Mouse (Mus musculus): ENCODE measurements around the gene Efcab5. TPM values are rescaled to one million over a fixed set of nuclear protein-coding genes. Genes with fewer than 3 reads are reported as not detected.

Efcab5 gene
- 1.2 and 1.7 TPM in 2 replicates for polyA plus RNA-seq (2012; rRNA removed)

GRCm38 (mm10) chr11:77188868-77189267, at the start of gene Efcab5:
Efcab5 (minus strand) TSS chr11:77188968.
- Histone ChIP-seq H3K4me3 (replicated peaks; ENCODE audit: insufficient read depth, low read depth, low read length) (no peak within 1 kb of the TSS), H3K27me3 (ENCODE audit: control insufficient read depth, insufficient read depth, low read length) (no peaks in the 10 kb centered on the region), H3K27ac (ENCODE audit: insufficient read depth, low read length) (no peak within 1 kb of the TSS), H3K4me1 (ENCODE audit: control insufficient read depth, insufficient read depth, low read length) (no peaks in the 10 kb centered on the region)
- DNase-seq = no peak
- WGBS = 85% methylated on average over 6 of the region's 6 CpGs
- TF ChIP-seq CTCF (IDR thresholded peaks at IDR 0.05; ENCODE audit: borderline replicate concordance, insufficient read depth, low read depth, low read length) = no peak
- TF ChIP-seq POLR2A (IDR thresholded peaks at IDR 0.05; ENCODE audit: borderline replicate concordance, insufficient read depth, low read length) = no peak

GRCm38 (mm10) chr11:77235267-77235666, 46.5 kb upstream of the Efcab5 start:
- TF ChIP-seq CTCF (IDR thresholded peaks at IDR 0.05; ENCODE audit: borderline replicate concordance, insufficient read depth, low read depth, low read length) (no peak), POLR2A (IDR thresholded peaks at IDR 0.05; ENCODE audit: borderline replicate concordance, insufficient read depth, low read length) (no peak)
- Histone ChIP-seq H3K27me3 (ENCODE audit: control insufficient read depth, insufficient read depth, low read length) (no peaks in the 10 kb centered on the region), H3K27ac (ENCODE audit: insufficient read depth, low read length) (no peak overlapping the region), H3K4me3 (replicated peaks; ENCODE audit: insufficient read depth, low read depth, low read length) (no peak overlapping the region), H3K4me1 (ENCODE audit: control insufficient read depth, insufficient read depth, low read length) (no peaks in the 10 kb centered on the region)
- no peak for DNase-seq
- 96% methylated on average over 1 of the region's 1 CpGs for WGBS

DNA sequence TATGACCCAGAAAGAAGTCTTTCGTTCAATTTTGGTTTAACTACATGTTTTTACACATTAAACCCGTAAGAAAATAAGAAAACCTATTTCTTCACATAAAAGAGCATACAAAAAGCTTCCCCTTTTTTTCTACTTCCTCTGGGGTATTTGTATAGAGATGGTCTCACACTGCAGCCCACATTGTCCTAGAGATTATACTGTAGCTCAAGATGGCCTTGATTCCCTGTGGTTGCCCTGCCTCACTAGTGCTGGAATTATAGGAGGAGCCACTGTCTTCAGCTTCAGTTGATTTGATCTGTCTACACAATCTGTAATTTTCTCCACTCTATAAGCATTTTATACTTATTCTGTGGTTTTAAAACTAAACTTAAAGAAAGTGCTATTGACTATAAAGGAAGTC, 42.7 kb upstream of the Efcab5 start:
- DNase-seq = no peak
- no peaks in the 10 kb centered on the region for H3K4me1 ChIP-seq (ENCODE audit: control insufficient read depth, insufficient read depth, low read length)
- H3K4me3 ChIP-seq (replicated peaks; ENCODE audit: insufficient read depth, low read depth, low read length) = no peak overlapping the region
- TF ChIP-seq POLR2A (IDR thresholded peaks at IDR 0.05; ENCODE audit: borderline replicate concordance, insufficient read depth, low read length) (no peak), CTCF (IDR thresholded peaks at IDR 0.05; ENCODE audit: borderline replicate concordance, insufficient read depth, low read depth, low read length) (no peak)
- H3K27me3 ChIP-seq (ENCODE audit: control insufficient read depth, insufficient read depth, low read length) = no peaks in the 10 kb centered on the region
- no peak overlapping the region for H3K27ac ChIP-seq (ENCODE audit: insufficient read depth, low read length)
- 91% methylated on average over 2 of the region's 2 CpGs for WGBS

GRCm38 (mm10) chr11:77230765-77231164, 42.0 kb upstream of the Efcab5 start:
- 84% methylated on average over 2 of the region's 2 CpGs for WGBS
- no peak for DNase-seq
- Histone ChIP-seq H3K27ac (ENCODE audit: insufficient read depth, low read length) (no peak overlapping the region), H3K4me1 (ENCODE audit: control insufficient read depth, insufficient read depth, low read length) (no peaks in the 10 kb centered on the region), H3K27me3 (ENCODE audit: control insufficient read depth, insufficient read depth, low read length) (no peaks in the 10 kb centered on the region), H3K4me3 (replicated peaks; ENCODE audit: insufficient read depth, low read depth, low read length) (no peak overlapping the region)
- TF ChIP-seq CTCF (IDR thresholded peaks at IDR 0.05; ENCODE audit: borderline replicate concordance, insufficient read depth, low read depth, low read length) (no peak), POLR2A (IDR thresholded peaks at IDR 0.05; ENCODE audit: borderline replicate concordance, insufficient read depth, low read length) (no peak)

GRCm38 (mm10) chr11:77216761-77217130, 28.0 kb upstream of the Efcab5 start:
- Histone ChIP-seq H3K27me3 (ENCODE audit: control insufficient read depth, insufficient read depth, low read length) (no peaks in the 10 kb centered on the region), H3K4me1 (ENCODE audit: control insufficient read depth, insufficient read depth, low read length) (no peaks in the 10 kb centered on the region), H3K27ac (ENCODE audit: insufficient read depth, low read length) (peak overlapping the region; percentile 81), H3K4me3 (replicated peaks; ENCODE audit: insufficient read depth, low read depth, low read length) (peak overlapping the region; percentile 84)
- DNase-seq = no peak
- TF ChIP-seq POLR2A (IDR thresholded peaks at IDR 0.05; ENCODE audit: borderline replicate concordance, insufficient read depth, low read length) (peak; percentile 4; the same call in 1 of the 2 replicates), CTCF (IDR thresholded peaks at IDR 0.05; ENCODE audit: borderline replicate concordance, insufficient read depth, low read depth, low read length) (no peak)
- under 1% methylated on average over 11 of the region's 11 CpGs for WGBS

- H3K4me1 ChIP-seq (ENCODE audit: control insufficient read depth, insufficient read depth, low read length) = no peaks in the 10 kb centered on the region
- WGBS = under 1% methylated on average over 60 of the region's 82 CpGs
- TF ChIP-seq POLR2A (IDR thresholded peaks at IDR 0.05; ENCODE audit: borderline replicate concordance, insufficient read depth, low read length) (peak; percentile 58; the same call in 1 of the 2 replicates), CTCF (IDR thresholded peaks at IDR 0.05; ENCODE audit: borderline replicate concordance, insufficient read depth, low read depth, low read length) (no peak)
- H3K4me3 ChIP-seq (replicated peaks; ENCODE audit: insufficient read depth, low read depth, low read length) = peak within 1 kb of the TSS; percentile 84
- no peaks in the 10 kb centered on the region for H3K27me3 ChIP-seq (ENCODE audit: control insufficient read depth, insufficient read depth, low read length)
- peak within 1 kb of the TSS; percentile 81 for H3K27ac ChIP-seq (ENCODE audit: insufficient read depth, low read length)
- peak; percentile 87 to 88 for DNase-seq
Measured at GRCm38 (mm10) chr11:77215951-77216760, 27.4 kb upstream of the Efcab5 start, which contains the start of gene Ssh2. Ssh2 (plus strand) TSS chr11:77216287.

DNA sequence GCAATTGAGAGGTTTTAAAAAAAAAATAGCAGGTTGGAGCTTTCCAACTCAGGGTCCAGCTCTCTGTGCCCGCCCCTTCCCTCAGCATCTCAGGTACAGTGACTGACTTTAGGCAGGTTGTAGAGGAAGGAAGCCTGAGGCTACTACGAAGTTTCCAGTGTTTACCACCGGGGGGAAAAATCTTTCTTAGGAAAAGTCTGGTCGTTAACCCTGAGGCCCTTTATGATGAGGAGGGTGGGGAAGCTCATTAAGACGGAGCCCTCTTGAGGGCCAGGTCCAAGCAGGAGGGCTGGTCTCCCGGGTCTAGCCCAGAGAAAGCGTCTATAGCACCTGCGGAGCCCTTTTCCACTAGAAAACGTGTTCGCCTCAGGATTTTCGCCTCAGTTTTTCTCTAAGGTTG, 26.7 kb upstream of the Efcab5 start:
- no peak for TF ChIP-seq CTCF (IDR thresholded peaks at IDR 0.05; ENCODE audit: borderline replicate concordance, insufficient read depth, low read depth, low read length)
- TF ChIP-seq POLR2A (IDR thresholded peaks at IDR 0.05; ENCODE audit: borderline replicate concordance, insufficient read depth, low read length) = no peak
- H3K4me3 ChIP-seq (replicated peaks; ENCODE audit: insufficient read depth, low read depth, low read length) = peak overlapping the region; percentile 84
- H3K4me1 ChIP-seq (ENCODE audit: control insufficient read depth, insufficient read depth, low read length) = no peaks in the 10 kb centered on the region
- H3K27ac ChIP-seq (ENCODE audit: insufficient read depth, low read length) = peak overlapping the region; percentile 55; the same call in 1 of the 2 replicates
- 2% methylated on average over 11 of the region's 11 CpGs for WGBS
- DNase-seq = no peak
- H3K27me3 ChIP-seq (ENCODE audit: control insufficient read depth, insufficient read depth, low read length) = no peaks in the 10 kb centered on the region

GRCm38 (mm10) chr11:77214755-77215154, 26.0 kb upstream of the Efcab5 start:
- Histone ChIP-seq H3K27ac (ENCODE audit: insufficient read depth, low read length) (no peak overlapping the region), H3K4me3 (replicated peaks; ENCODE audit: insufficient read depth, low read depth, low read length) (no peak overlapping the region), H3K27me3 (ENCODE audit: control insufficient read depth, insufficient read depth, low read length) (no peaks in the 10 kb centered on the region), H3K4me1 (ENCODE audit: control insufficient read depth, insufficient read depth, low read length) (no peaks in the 10 kb centered on the region)
- DNase-seq = peak; percentile 59 to 71
- TF ChIP-seq CTCF (IDR thresholded peaks at IDR 0.05; ENCODE audit: borderline replicate concordance, insufficient read depth, low read depth, low read length) (peak; percentile 52; the same call in 1 of the 2 replicates), POLR2A (IDR thresholded peaks at IDR 0.05; ENCODE audit: borderline replicate concordance, insufficient read depth, low read length) (no peak)
- 2% methylated on average over 1 of the region's 1 CpGs for WGBS
